ENCODE assay signal across 10 mouse cellular contexts in genomic region chr7:111014039-111014605, GRCm38 (mm10). TPM values are rescaled to one million over a fixed set of nuclear protein-coding genes. Genes with fewer than 3 reads are reported as not detected.
DNase-seq lines count a peak whose midpoint lies in the region; ATAC-seq lines count a peak whose summit lies in the region.
"Had no signal": no experiment of that assay in that cellular context is flagged by ENCODE, and none has a peak within 500 bp of the region (broad histone marks: within the 10 kb centered on the region; RNA-seq: fewer than 3 reads in every experiment).

No protein-coding gene starts in this region.

- H3K4me3 ChIP-seq in liver, embryonic 13.5 days (replicated peaks), result no peak overlapping the region
- H3K4me3 ChIP-seq in megakaryocyte, embryonic 14.5 days (replicated peaks), result peak overlapping the region; percentile 40
- H3K4me3 ChIP-seq: embryonic facial prominence, embryonic 12.5 days; hindbrain, embryonic 13.5 days; neural tube, embryonic 13.5 days had no signal

- ATAC-seq in liver, embryonic 13.5 days (ENCODE audit: low read depth), result no peak

- 50% methylated on average over 7 of the region's 7 CpGs for WGBS in liver, embryonic 13.5 days (ENCODE audit: insufficient replicate concordance)

- no peak overlapping the region for H3K4me2 ChIP-seq in liver, embryonic 13.5 days
- H3K4me2 ChIP-seq: embryonic facial prominence, embryonic 12.5 days; hindbrain, embryonic 13.5 days; neural tube, embryonic 13.5 days had no signal

- peaks cover 18% of the 10 kb centered on the region for H3K4me1 ChIP-seq in liver, embryonic 13.5 days (replicated peaks)
- peaks cover 89% of the 10 kb centered on the region for H3K4me1 ChIP-seq in megakaryocyte, embryonic 14.5 days
- H3K4me1 ChIP-seq: hindbrain, embryonic 13.5 days; neural tube, embryonic 13.5 days had no signal

- no peaks in the 10 kb centered on the region for H3K9me3 ChIP-seq in liver, embryonic 13.5 days (replicated peaks)
- no peaks in the 10 kb centered on the region for H3K9me3 ChIP-seq in megakaryocyte, embryonic 14.5 days
- H3K9me3 ChIP-seq: embryonic facial prominence, embryonic 12.5 days; hindbrain, embryonic 13.5 days; neural tube, embryonic 13.5 days had no signal

- DNase-seq in liver, embryonic 13.5 days, result no peak
- DNase-seq in liver, result no peak
- peak; percentile 20 for DNase-seq in thymus, postnatal 4 days
- DNase-seq in thymus, postnatal 10 days (ENCODE audit: low spot score in 2 of 2), result no peak
- no peak for DNase-seq in frontal cortex, postnatal 25 days (ENCODE audit: low spot score in 2 of 2)
- DNase-seq in left cerebral cortex, adult 11 months (ENCODE audit: low spot score), result no peak

- H3K27ac ChIP-seq in liver, embryonic 13.5 days, result peak overlapping the region; percentile 2; the same call in 1 of the 2 replicates
- H3K27ac ChIP-seq: embryonic facial prominence, embryonic 12.5 days; hindbrain, embryonic 13.5 days; neural tube, embryonic 13.5 days had no signal

- H3K36me3 ChIP-seq in liver, embryonic 13.5 days, result no peaks in the 10 kb centered on the region
- peaks cover 2% of the 10 kb centered on the region for H3K36me3 ChIP-seq in megakaryocyte, embryonic 14.5 days (replicated peaks; ENCODE audit: low read length)
- H3K36me3 ChIP-seq: embryonic facial prominence, embryonic 12.5 days; hindbrain, embryonic 13.5 days; neural tube, embryonic 13.5 days had no signal

- H3K27me3 ChIP-seq in liver, embryonic 13.5 days, result no peaks in the 10 kb centered on the region
- no peaks in the 10 kb centered on the region for H3K27me3 ChIP-seq in megakaryocyte, embryonic 14.5 days (replicated peaks)
- H3K27me3 ChIP-seq: embryonic facial prominence, embryonic 12.5 days; hindbrain, embryonic 13.5 days; neural tube, embryonic 13.5 days had no signal

- H3K9ac ChIP-seq in liver, embryonic 13.5 days, result no peak overlapping the region
- H3K9ac ChIP-seq: embryonic facial prominence, embryonic 12.5 days; hindbrain, embryonic 13.5 days; neural tube, embryonic 13.5 days had no signal

RNA-seq across cellular contexts. Expression of gene Ctr9, which starts 14.6 kb away (rescaled TPM):
- polyA plus RNA-seq in liver, embryonic 13.5 days (2015; fragmentation: Nextera tagmentation; extraction: Ambion mirVana), result 29.3 and 35.6 TPM in 2 replicates
- 1.0 and 10.6 TPM in 2 replicates for polyA plus RNA-seq in megakaryocyte, embryonic 14.5 days (2012; ENCODE audit: insufficient read depth, low replicate concordance)

RNA-seq across cellular contexts. Expression of gene Mrvi1, which starts 31.9 kb away (rescaled TPM):
- 6.2 and 9.4 TPM in 2 replicates for polyA plus RNA-seq in liver, embryonic 13.5 days (2015; fragmentation: Nextera tagmentation; extraction: Ambion mirVana)
- 142 and 149 TPM in 2 replicates for polyA plus RNA-seq in megakaryocyte, embryonic 14.5 days (2012; ENCODE audit: insufficient read depth, low replicate concordance)

Comparison
In these comparisons a context has a peak if more than half of its experiments do, and no peak if none do; other contexts are left out.
1. RNA of gene Mrvi1, which starts 31.9 kb away (polyA plus RNA-seq): 142 to 149 TPM in megakaryocyte, embryonic 14.5 days; 6.2 to 9.4 TPM in liver, embryonic 13.5 days; every median in the first group is over 10 times any median in the second.